Mouse (Mus musculus) embryo, embryonic 11.5 days (tissue): ENCODE results near the gene Entpd6.
A peak's percentile ranks its signal among the peaks of the same experiment; 100 is the strongest.

Experiments used
- DNase-seq: peaks from one replicate; pipeline ENCODE4 v3.0.0-alpha.2; 2012; ENCODE audit warnings: low read depth, low spot score

Gene Entpd6

DNA sequence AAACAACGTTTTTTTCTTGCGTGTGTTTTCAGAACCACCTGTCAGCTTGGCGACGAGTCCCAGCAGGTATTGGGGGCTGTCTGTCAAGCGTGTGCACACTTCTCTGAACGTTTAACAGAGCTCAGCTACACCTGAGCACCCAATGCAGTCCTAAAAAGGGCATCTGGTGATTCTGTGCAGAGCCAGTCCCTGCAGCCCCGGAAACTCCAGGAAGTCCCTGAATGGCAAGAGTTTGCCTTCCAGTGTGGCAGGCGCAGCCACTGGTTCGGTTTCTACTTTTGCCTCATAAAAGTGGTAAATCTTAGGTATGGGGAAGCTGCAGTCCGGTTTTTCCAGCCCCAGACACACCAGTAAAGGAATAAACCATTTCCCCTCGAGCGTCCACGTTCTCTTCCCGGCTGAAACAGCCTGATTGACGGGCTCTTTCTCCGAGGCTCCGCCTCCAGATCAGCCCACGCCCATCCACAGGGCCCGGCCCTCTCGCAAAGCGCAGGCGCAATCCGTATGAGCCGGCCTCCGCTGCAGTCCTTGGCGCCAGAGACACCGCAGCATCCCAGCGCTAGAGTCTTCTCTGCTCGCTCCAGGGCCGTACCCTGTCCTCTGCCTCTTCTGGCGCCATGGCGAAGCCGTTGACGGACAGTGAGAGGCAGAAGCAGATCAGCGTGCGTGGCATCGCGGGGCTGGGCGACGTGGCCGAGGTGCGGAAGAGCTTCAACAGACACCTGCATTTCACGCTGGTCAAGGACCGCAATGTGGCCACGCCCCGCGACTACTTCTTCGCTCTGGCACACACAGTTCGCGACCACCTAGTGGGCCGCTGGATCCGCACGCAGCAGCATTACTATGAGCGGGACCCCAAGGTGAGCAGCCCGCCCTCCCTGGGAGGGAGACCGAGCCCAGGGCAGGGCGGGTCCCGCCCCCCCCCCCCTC lies 37.7 kb downstream of the Entpd6 start, which contains the start of gene Pygb:
TSS of gene Pygb (plus strand) at position 485 of the 930 bp plus-strand sequence.
- DNase-seq, result peak; percentile 84

DNA sequence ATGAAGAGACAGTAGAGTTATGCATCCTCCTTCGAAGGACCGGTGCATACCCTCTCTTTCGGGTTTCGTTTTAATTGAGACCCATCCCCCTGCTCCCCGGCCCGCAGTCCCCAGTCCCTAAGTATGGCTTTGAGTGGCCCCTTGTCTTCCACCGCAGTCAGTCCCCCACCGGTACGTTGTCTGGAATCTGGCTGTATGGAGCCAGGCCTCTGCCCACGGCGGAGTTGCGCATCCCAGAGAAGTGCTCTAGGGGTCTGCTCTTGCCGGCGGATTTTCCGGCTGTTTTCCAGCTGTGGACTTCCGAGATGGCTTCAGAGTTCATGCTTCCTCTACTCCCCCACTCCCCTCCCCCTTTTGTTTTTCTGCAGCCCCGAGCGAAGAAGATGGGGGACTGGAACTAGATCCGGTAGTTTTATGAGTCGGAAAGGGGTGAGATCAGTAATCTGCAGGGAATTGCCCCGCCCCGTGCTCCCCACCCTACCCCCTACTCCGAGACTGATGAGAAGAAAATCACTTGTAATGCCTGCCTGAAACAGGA lies 38.5 kb downstream of the Entpd6 start:
- no peak for DNase-seq

DNA sequence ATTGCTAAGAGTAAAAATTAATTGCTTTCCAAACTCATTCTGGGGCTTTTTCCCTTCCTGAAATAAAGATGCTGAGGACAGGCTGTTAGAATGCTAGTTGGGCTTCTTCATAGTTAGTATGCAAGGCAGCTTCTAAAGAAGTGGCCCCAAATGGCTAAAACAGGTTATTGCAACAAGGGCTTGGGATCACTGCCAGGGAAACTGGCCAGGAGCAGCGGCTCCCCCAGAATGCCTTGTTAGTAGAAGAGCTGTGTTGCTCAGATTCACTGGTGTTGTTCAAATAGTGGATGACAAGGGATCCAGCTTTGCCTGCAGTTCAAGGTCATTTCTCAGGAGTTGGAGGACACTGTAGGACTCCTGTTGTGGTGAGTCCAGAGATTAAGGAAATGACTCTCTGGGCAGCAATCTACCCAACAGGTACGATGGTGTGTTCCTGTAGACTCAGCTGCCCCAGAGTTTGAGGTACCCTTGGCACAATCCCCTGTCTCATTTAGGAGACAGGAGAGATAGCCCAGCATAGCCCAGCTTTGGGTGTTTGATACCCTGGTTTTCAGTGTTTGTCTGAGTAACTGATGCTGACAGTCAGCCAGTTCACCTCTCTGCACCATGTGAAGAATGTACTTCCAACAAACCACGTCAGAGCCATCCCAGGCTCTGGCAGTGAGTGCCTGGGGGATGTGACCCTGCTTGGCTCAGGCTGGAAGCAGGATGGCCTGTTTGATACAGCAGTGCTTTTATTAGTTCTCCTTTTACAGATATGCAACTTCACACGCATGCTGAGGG lies 40.1 kb downstream of the Entpd6 start:
- no peak for DNase-seq

GRCm38 (mm10) chr2:150793320-150793719 lies 44.5 kb downstream of the Entpd6 start:
- DNase-seq, result no peak

DNA sequence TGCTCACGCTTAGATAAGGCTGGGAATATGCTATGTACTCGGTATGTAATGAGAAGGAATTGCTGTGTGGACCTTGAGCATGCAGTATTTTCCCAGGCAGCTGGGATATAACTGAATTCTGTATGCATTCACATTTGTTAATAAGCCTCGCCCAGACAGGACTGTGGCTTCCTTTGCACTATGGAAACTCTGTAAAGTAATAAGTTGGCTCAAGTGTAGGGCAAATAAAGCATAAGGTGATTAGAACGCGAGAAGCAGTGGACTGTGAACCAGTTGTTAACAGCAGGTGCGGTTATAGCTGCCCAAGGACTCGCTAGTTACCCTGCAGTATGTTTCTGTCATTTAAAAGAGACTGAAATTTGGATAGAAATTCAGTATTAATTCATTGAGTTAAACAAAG lies 49.2 kb downstream of the Entpd6 start:
- DNase-seq, result no peak

DNA sequence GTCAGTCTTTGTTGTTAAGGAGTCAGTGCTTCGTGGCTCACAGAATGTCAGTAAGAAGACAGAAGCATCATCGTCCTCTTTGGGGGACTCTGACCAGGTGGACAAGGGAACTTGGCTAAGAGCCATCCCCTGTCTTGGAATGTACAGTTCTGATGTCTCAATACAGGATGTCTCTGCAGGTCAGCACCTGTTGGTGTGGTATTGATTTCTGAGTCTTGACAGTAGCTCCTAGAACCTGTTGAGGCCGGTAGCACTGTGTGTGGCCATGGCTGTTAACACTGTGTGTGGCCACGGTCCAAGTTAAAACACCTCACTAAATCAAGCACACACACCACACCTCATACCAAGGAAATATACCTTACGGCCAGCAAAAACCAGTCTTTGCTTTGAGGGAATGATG lies 51.8 kb downstream of the Entpd6 start:
- DNase-seq, result no peak

DNA sequence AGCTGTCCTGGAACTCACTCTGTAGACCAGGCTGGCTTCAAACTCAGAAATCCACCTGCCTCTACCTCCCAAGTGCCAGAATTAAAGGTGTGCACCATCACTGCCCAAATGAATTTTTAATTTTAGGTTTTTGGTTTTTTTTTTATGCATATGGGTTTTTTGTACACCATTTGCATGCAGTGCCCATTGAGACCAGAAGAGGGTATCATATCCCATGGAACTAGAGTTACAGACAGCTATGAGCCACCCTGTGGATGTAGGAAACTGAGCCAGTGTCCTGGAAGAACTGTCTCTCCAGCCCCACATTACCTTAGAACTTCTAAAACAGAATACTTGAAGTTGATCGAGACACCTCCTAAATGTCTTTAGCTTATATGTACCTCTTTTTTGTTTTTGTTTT lies 54.2 kb downstream of the Entpd6 start:
- DNase-seq, result no peak

- no peak for DNase-seq
These were observed 59.5 kb downstream of the Entpd6 start for GRCm38 (mm10) chr2:150808381-150808780.

DNA sequence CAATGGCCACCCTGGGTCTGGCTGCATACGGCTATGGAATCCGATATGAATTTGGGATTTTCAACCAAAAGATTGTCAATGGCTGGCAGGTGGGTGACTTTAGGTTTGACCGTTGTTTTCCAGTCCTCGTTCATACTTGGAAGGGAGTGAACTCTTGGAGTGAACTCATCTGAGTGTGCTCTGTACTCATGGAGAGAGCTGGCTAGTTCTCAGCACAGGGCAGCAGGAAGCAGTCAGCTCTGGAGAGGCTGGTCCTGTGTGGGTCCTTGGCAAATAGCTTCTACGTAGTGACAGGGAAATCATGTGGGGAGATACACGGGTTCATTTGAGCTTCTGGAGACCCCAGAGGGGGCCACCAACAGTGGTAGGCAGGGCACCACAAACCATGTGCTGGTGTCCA lies 60.0 kb downstream of the Entpd6 start:
- no peak for DNase-seq

DNA sequence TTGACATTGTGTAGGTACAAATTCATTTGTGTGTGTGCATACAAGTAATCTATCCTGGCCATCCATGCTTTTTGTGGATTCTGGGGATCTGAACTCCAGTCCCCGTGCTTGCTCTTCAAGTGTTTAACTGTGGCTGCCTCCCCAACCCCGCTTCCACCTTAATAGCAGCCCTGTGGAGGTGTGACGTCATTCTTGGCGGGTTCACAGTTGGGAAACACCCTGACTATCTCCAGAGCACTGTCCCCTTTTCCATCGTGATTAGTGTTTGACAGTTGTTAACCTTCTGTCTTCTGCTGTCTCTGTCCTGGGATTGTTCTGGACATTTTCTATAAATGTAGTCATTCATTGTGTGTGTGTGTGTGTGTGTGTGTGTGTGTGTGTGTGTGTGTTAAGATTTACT lies 61.8 kb downstream of the Entpd6 start:
- no peak for DNase-seq

GRCm38 (mm10) chr2:150812816-150813215 lies 64.0 kb downstream of the Entpd6 start:
- no peak for DNase-seq

DNA sequence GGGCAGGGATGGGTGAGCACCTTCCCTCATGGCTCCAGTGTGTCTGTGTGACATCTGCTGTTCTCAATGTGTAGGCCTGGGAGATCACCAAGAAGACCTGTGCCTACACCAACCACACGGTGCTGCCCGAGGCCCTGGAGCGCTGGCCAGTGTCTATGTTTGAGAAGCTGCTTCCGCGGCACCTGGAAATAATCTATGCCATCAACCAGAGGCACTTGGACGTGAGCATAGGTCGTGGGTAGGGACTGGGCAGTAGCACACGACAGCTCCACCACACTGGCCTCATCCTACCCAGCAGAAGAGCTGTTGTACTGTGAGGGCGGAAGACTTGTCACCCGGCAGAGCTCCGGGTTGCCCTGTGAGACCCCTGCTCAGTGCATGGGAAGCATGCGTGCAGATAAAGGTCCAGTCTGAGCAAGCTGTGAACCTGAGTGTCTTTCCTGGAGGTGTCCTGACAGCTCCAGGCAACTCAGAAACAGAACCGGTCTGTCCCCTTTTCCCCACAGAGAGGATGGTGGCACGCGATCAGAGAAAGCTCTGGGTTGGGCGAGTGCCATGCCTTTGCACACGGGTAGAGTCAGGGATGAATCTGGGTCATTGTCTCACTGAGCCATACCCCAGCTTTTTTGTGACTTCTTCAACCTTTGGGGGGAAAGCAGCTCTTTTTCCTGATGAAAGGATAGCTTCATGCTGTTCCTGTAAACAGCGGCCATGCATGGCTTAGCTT lies 68.0 kb downstream of the Entpd6 start:
- DNase-seq, result no peak

- DNase-seq, result no peak
These were observed 69.9 kb downstream of the Entpd6 start for GRCm38 (mm10) chr2:150818742-150819141.

GRCm38 (mm10) chr2:150820720-150821119 lies 71.9 kb downstream of the Entpd6 start:
- no peak for DNase-seq
